ENCODE assay signal across 8 mouse cellular contexts in the genomic region with DNA sequence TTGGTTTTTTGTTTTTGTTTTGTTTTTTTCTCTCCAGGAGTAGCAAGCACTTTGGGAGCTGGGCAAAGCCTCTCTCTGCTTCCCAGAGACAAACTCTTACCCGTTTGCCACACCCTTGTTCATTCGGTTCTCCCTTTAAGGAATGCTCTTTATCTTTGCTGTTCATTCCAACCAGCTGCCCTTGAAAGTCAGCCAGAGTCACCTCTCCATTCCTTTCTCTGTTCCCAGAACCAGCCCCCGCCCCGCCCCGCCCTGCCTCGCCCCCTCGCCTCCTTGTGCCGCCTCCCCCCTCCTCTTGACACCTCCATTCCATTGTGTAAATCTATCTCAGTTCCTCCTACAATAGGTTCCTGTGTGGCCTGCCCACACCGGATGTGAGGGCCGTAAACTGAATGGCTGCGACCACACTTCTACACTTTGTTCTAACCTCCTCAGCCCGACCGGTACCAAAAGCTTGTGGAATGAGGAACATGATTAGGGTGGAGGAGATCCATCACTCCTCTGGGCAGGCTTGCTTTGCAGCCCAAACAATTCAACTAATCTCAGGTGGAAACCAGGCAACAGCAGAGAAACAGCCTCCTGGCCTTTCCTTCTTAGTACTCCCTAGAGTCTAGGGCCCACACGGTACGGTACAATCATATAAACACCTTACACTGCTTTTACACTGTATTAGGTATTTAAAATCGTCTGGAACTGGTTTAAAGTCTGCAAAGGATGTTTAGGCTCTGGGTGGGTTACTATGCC. TPM values are rescaled to one million over a fixed set of nuclear protein-coding genes. Genes with fewer than 3 reads are reported as not detected.
DNase-seq lines count a peak whose midpoint lies in the region; ATAC-seq lines count a peak whose summit lies in the region.

No protein-coding gene starts in this region.

- peak overlapping the region; percentile 30; the same call in 1 of the 2 replicates for H3K4me2 ChIP-seq in lung, embryonic 15.5 days

- peak overlapping the region; percentile 81 for H3K27ac ChIP-seq in lung, embryonic 15.5 days

- no peaks in the 10 kb centered on the region for H3K9me3 ChIP-seq in lung, embryonic 15.5 days

- DNase-seq in thymus, postnatal 14 days, result peak; percentile 12
- DNase-seq in thymus, adult 18-20 months, result no peak
- DNase-seq in heart, postnatal 4 days, result peak; percentile 60
- peak; percentile 16 for DNase-seq in thymus, postnatal 4 days
- DNase-seq in right cerebral cortex, postnatal 14 days, result no peak
- DNase-seq in cerebellum, adult 18-20 months, result no peak

- ATAC-seq in lung, embryonic 15.5 days (ENCODE audit: borderline replicate concordance, extremely low read depth, low FRiP score, low TSS enrichment), result peak; percentile 70
- ATAC-seq in inflammation-experienced regulatory T-cells, adult 6 months, result no peak

- WGBS in lung, embryonic 15.5 days, result 19% methylated on average over 16 of the region's 16 CpGs

- no peak overlapping the region for H3K9ac ChIP-seq in lung, embryonic 15.5 days

- no peak overlapping the region for H3K4me3 ChIP-seq in lung, embryonic 15.5 days

- H3K4me1 ChIP-seq in lung, embryonic 15.5 days, result peaks cover 11% of the 10 kb centered on the region; the same call in 1 of the 2 replicates

- no peaks in the 10 kb centered on the region for H3K36me3 ChIP-seq in lung, embryonic 15.5 days

- no peaks in the 10 kb centered on the region for H3K27me3 ChIP-seq in lung, embryonic 15.5 days

RNA-seq across cellular contexts. Expression of a gene that starts 9.5 kb away (rescaled TPM):
- 10 to 100 TPM; 12.7 to 14.5 TPM for total RNA-seq in heart, postnatal 4 days (2021)
- 2.5 and 4.0 TPM in 2 replicates for polyA plus RNA-seq in lung, embryonic 15.5 days (2015; fragmentation: Nextera tagmentation; extraction: Ambion mirVana)
- polyA plus RNA-seq in inflammation-experienced regulatory T-cells, adult 6 months (2017; shearing (Covaris generic)), result 1 to 10 TPM in 1 of 3 experiments, under 1 TPM in 1, not detected in 1; 0.17 to 1.1 TPM

Comparison
In these comparisons a context has a peak if more than half of its experiments do, and no peak if none do; other contexts are left out.
1. DNase-seq: peak in thymus, postnatal 14 days (single experiment), heart, postnatal 4 days (single experiment) and thymus, postnatal 4 days (single experiment); none in thymus, adult 18-20 months (0 of 2), right cerebral cortex, postnatal 14 days (single experiment) and cerebellum, adult 18-20 months (0 of 2).